Mouse (Mus musculus) liver, adult 2 months (tissue): ENCODE measurements around the gene Ercc6l2. TPM values are rescaled to one million over a fixed set of nuclear protein-coding genes. Genes with fewer than 3 reads are reported as not detected.

Experiments
- DNase-seq: peaks from one replicate; pipeline ENCODE4 v3.0.0-alpha.2; 2011; ENCODE audit warnings: low read depth, low spot score; ENCODE audit errors: extremely low read depth
- H3K27ac ChIP-seq: fragments of 200-500 bp; replicated peaks from 2 replicates; pipeline ENCODE4 v1.5.1; 2012; ENCODE audit warnings: low read depth, mild to moderate bottlenecking, control low read depth, inconsistent platforms, low read length; ENCODE audit not compliant: insufficient read depth
- H3K27me3 ChIP-seq: fragments of 200-500 bp; 2 replicates; pipeline ENCODE4 v1.6.1; 2012; ENCODE audit warnings: mild to moderate bottlenecking, moderate library complexity, low read length, inconsistent platforms; ENCODE audit not compliant: control insufficient read depth, insufficient read depth
- H3K36me3 ChIP-seq: fragments of 200-500 bp; 2 replicates; pipeline ENCODE4 v1.6.1; 2012; ENCODE audit warnings: low read length, inconsistent platforms; ENCODE audit not compliant: control insufficient read depth, insufficient read depth
- H3K4me1 ChIP-seq: fragments of 200-500 bp; 2 replicates; pipeline ENCODE4 v1.6.1; 2011; ENCODE audit warnings: low read length; ENCODE audit not compliant: control insufficient read depth, insufficient read depth
- H3K4me3 ChIP-seq: fragments of 200-500 bp; 2 replicates; pipeline ENCODE4 v1.5.1; 2011; ENCODE audit warnings: low read depth, mild to moderate bottlenecking, control low read depth, low read length, moderate library complexity; ENCODE audit not compliant: insufficient read depth
- H3K79me2 ChIP-seq: fragments of 200-500 bp; 2 replicates; pipeline ENCODE4 v1.6.1; 2012; ENCODE audit warnings: inconsistent platforms, mild to moderate bottlenecking, low read length, moderate library complexity; ENCODE audit not compliant: control insufficient read depth, insufficient read depth
- H3K9ac ChIP-seq: fragments of 200-500 bp; 2 replicates; pipeline ENCODE4 v1.6.1; 2012; ENCODE audit warnings: low read depth, mild to moderate bottlenecking, control low read depth, inconsistent platforms, low read length
- CTCF ChIP-seq: fragments of 200-500 bp; IDR thresholded peaks from 2 replicates; pipeline ENCODE4 v1.5.1; 2011; ENCODE audit warnings: low read depth, low read length, control low read depth
- POLR2A ChIP-seq: fragments of 200-500 bp; IDR thresholded peaks from 2 replicates; pipeline ENCODE4 v1.6.1; 2011; ENCODE audit warnings: low read length, control low read depth; ENCODE audit not compliant: insufficient read depth; ENCODE audit errors: extremely low read depth
- WGBS: fragments of 180-500 bp; shearing (Covaris S2); methylation state at CpG from one replicate; pipeline ENCODE4 v1.1.7; 2018; 5-methylcytosine and 5-hydroxymethylcytosine counted together
- polyA plus RNA-seq: library from polyadenylated mRNA; depleted of rRNA; stranded (reverse); fragments of >200 nt; gene quantifications from 2 replicates; pipeline ENCODE4 v1.2.3, GENCODE M21; 2012
- total RNA-seq: library from RNA; depleted of rRNA; stranded (reverse); fragments of >200 nt; gene quantifications from 2 replicates; pipeline ENCODE4 v1.2.3, GENCODE M21; 2014

Gene Ercc6l2
- total and polyA plus RNA-seq, 2 experiments: 2.3 to 14.0 TPM

GRCm38 (mm10) chr13:63886429-63887052, 71.5 kb downstream of the Ercc6l2 start:
- no peak overlapping the region for H3K27ac ChIP-seq
- WGBS: 92% methylated on average over 3 of the region's 3 CpGs

GRCm38 (mm10) chr13:63900679-63901302, 85.8 kb downstream of the Ercc6l2 start:
- no peaks in the 10 kb centered on the region for H3K4me1 ChIP-seq
- H3K36me3 ChIP-seq: peaks cover 13% of the 10 kb centered on the region
- TF ChIP-seq CTCF: no peak
- no peak for TF ChIP-seq POLR2A
- WGBS: 71% methylated on average over 12 of the region's 12 CpGs
- no peak overlapping the region for H3K4me3 ChIP-seq
- no peak overlapping the region for H3K27ac ChIP-seq
- H3K27me3 ChIP-seq: no peaks in the 10 kb centered on the region
- H3K79me2 ChIP-seq: no peaks in the 10 kb centered on the region
- H3K9ac ChIP-seq: no peak overlapping the region
- no peak for DNase-seq

More at GRCm38 (mm10) chr13:63886429-63887052, 71.5 kb downstream of the Ercc6l2 start:
- Histone ChIP-seq H3K4me1 (peaks cover 5% of the 10 kb centered on the region; the same call in 1 of the 2 replicates), H3K79me2 (no peaks in the 10 kb centered on the region), H3K4me3 (no peak overlapping the region), H3K27me3 (no peaks in the 10 kb centered on the region), H3K36me3 (peaks cover 4% of the 10 kb centered on the region; the same call in 1 of the 2 replicates), H3K9ac (no peak overlapping the region)
- TF ChIP-seq CTCF (no peak), POLR2A (no peak)
- no peak for DNase-seq

- Histone ChIP-seq H3K79me2 (no peaks in the 10 kb centered on the region), H3K9ac (no peak overlapping the region), H3K4me3 (no peak overlapping the region), H3K36me3 (peaks cover 13% of the 10 kb centered on the region), H3K27me3 (no peaks in the 10 kb centered on the region), H3K27ac (no peak overlapping the region), H3K4me1 (no peaks in the 10 kb centered on the region)
- DNase-seq: no peak
- WGBS: 65% methylated on average over 17 of the region's 17 CpGs
- TF ChIP-seq CTCF (no peak), POLR2A (no peak)
These were observed 86.3 kb downstream of the Ercc6l2 start for GRCm38 (mm10) chr13:63901303-63901713.

- no peaks in the 10 kb centered on the region for H3K79me2 ChIP-seq
- DNase-seq: no peak
- peaks cover 9% of the 10 kb centered on the region for H3K36me3 ChIP-seq
- H3K4me1 ChIP-seq: peaks cover 2% of the 10 kb centered on the region; the same call in 1 of the 2 replicates
- TF ChIP-seq CTCF (no peak), POLR2A (no peak)
- WGBS: 74% methylated on average over 28 of the region's 28 CpGs
- H3K4me3 ChIP-seq: no peak overlapping the region; the same call in 1 of the 2 replicates
- H3K27ac ChIP-seq: no peak overlapping the region
- H3K9ac ChIP-seq: no peak overlapping the region
- no peaks in the 10 kb centered on the region for H3K27me3 ChIP-seq
These were observed 86.9 kb downstream of the Ercc6l2 start for GRCm38 (mm10) chr13:63901714-63902597.

- H3K36me3 ChIP-seq: no peaks in the 10 kb centered on the region
- WGBS: 34% methylated on average over 4 of the region's 4 CpGs
- no peaks in the 10 kb centered on the region for H3K79me2 ChIP-seq
- TF ChIP-seq POLR2A (no peak), CTCF (no peak)
- H3K4me3 ChIP-seq: no peak overlapping the region
- no peak overlapping the region for H3K27ac ChIP-seq
- peaks cover 2% of the 10 kb centered on the region; the same call in 1 of the 2 replicates for H3K4me1 ChIP-seq
- H3K27me3 ChIP-seq: no peaks in the 10 kb centered on the region
- H3K9ac ChIP-seq: no peak overlapping the region
- DNase-seq: peak; percentile 73
These were observed 91.5 kb downstream of the Ercc6l2 start for GRCm38 (mm10) chr13:63906516-63906915.
